Mouse (Mus musculus) midbrain, embryonic 14.5 days (tissue): ENCODE results near the gene Gm49486. TPM values are rescaled to one million over a fixed set of nuclear protein-coding genes. Genes with fewer than 3 reads are reported as not detected.

Source experiments
- ATAC-seq: fragments of 200-750 bp; cut with Nextera tagmentation; 2 replicates; pipeline ENCODE4 v1.8.0; 2017; ENCODE audit warnings: moderate number of reproducible peaks, moderate library complexity; ENCODE audit not compliant: low FRiP score, low TSS enrichment
- DNase-seq: peaks from one replicate; pipeline ENCODE4 v3.0.0-alpha.2; 2015
- H3K27ac ChIP-seq: fragments of 300-500 bp; sonication (generic); replicated peaks from 2 replicates; pipeline ENCODE4 v1.5.1; 2014; ENCODE audit warnings: mild to moderate bottlenecking, low read depth, low read length, moderate library complexity
- H3K27me3 ChIP-seq: fragments of 300-500 bp; sonication (generic); 2 replicates; pipeline ENCODE4 v1.6.1; 2014; ENCODE audit warnings: low read length, control low read depth, mixed read lengths; ENCODE audit not compliant: control insufficient read depth, insufficient read depth
- H3K36me3 ChIP-seq: fragments of 300-500 bp; sonication (generic); 2 replicates; pipeline ENCODE4 v1.6.1; 2014; ENCODE audit warnings: low read length, control low read depth; ENCODE audit not compliant: control insufficient read depth, insufficient read depth
- H3K4me1 ChIP-seq: fragments of 300-500 bp; sonication (generic); 2 replicates; pipeline ENCODE4 v1.6.1; 2014; ENCODE audit warnings: mild to moderate bottlenecking, antibody characterized with exemption, low read length, control low read depth; ENCODE audit not compliant: control insufficient read depth, insufficient read depth
- H3K4me2 ChIP-seq: fragments of 300-500 bp; sonication (generic); 2 replicates; pipeline ENCODE4 v1.6.1; 2014; ENCODE audit warnings: mild to moderate bottlenecking, low read length, moderate library complexity
- H3K4me3 ChIP-seq: fragments of 300-500 bp; sonication (generic); replicated peaks from 2 replicates; pipeline ENCODE4 v1.5.1; 2014; ENCODE audit warnings: low read depth, low read length
- H3K9ac ChIP-seq: fragments of 300-500 bp; sonication (generic); replicated peaks from 2 replicates; pipeline ENCODE4 v1.6.1; 2014; ENCODE audit warnings: mild to moderate bottlenecking, low read length, moderate library complexity
- H3K9me3 ChIP-seq: fragments of 300-500 bp; sonication (generic); 2 replicates; pipeline ENCODE4 v1.6.1; 2016; ENCODE audit warnings: low read length, control low read depth, mixed read lengths; ENCODE audit not compliant: control insufficient read depth
- WGBS: fragments of 180-500 bp; shearing (Covaris S2); extraction: QIAGEN DNeasy Blood & Tissue Kit; methylation state at CpG from one replicate; pipeline ENCODE4 v1.1.7; 2014; 5-methylcytosine and 5-hydroxymethylcytosine counted together
- polyA plus RNA-seq: library from polyadenylated mRNA; unstranded; fragments of >200 nt; fragmentation: Nextera tagmentation; extraction: Ambion mirVana; gene quantifications from 2 replicates; pipeline ENCODE4 v1.2.1, GENCODE M21; 2014

Gm49486 gene
- 1.6 TPM in 2 replicates for polyA plus RNA-seq

DNA sequence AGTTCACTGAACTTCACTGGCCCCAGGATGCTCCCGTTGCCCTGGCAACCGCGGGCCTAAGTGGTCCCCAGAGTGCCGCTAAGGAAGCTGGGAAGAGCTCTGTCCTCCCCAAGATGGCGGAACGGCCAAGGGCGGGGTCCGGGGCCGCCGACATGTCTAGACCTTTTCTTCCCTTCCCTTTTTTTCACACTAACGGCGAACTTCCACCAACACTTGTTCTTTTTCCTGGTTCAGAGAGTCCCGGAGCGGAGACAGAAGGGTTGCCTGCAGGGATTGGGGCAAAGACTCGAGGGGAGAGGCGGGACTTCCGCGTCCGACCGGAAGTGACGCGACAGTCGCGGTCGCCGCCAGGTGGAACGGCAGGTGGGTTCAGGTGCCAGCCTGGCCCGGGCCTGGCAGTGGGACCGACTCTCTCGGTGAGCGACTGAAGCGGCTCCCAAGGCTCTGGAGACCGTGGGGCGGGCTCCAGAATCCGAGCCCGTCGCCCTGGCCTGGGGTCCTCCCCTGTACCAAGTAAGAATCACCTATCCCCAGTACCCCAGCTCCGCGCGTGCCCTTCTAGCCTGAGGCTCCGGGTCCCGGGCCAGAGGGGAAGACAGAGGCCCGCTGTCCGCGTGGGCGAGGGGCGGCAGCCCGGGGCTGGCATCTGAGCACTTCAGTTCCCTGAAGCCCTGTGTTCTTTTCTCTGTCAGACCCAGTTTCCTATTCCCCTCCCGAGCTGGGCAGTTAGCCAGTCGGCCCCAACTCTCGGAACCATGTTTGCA is at the start of gene Gm49486, which contains the start of gene Pick1:
TSS of gene Gm49486 (plus strand) at position 334 of the 764 bp plus-strand sequence.
TSS of gene Pick1 (plus strand) at position 116 of the 764 bp plus-strand sequence.
- no peaks in the 10 kb centered on the region for H3K27me3 ChIP-seq
- peak within 1 kb of the TSS; percentile 93 for H3K9ac ChIP-seq
- no peaks in the 10 kb centered on the region for H3K9me3 ChIP-seq
- DNase-seq, result peak; percentile 95
- peaks cover 23% of the 10 kb centered on the region for H3K36me3 ChIP-seq
- peak within 1 kb of the TSS; percentile 98 for H3K27ac ChIP-seq
- WGBS, result 1% methylated on average over 51 of the region's 51 CpGs
- H3K4me1 ChIP-seq, result peaks cover 18% of the 10 kb centered on the region
- H3K4me3 ChIP-seq, result peak within 1 kb of the TSS; percentile 85
- peak within 1 kb of the TSS; percentile 97 for H3K4me2 ChIP-seq
- ATAC-seq, result peak; percentile 91

DNA sequence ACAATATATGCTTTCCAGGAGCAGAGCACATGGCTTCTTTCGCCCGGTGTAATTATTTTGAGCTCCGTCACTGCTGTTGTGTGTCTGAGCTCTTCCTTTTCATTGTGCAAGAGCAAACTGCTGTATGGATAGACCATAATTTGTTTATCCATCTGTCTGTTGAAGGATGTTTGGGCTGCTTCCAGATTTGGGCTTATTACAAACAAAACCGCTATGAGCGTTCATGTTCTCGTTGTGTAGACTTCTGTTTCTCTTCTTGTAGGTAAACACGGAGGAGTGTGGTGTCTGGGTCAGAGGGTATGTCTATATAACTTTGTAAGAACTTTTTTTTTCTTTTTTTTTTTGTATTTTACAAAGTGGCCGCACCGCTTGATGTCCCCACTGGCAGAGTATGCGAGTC is 44.0 kb upstream of the Gm49486 start:
- no peaks in the 10 kb centered on the region for H3K4me1 ChIP-seq
- H3K9ac ChIP-seq, result no peak overlapping the region
- H3K4me2 ChIP-seq, result no peak overlapping the region
- no peaks in the 10 kb centered on the region for H3K27me3 ChIP-seq
- no peak overlapping the region for H3K4me3 ChIP-seq
- DNase-seq, result no peak
- H3K27ac ChIP-seq, result no peak overlapping the region
- ATAC-seq, result no peak
- 89% methylated on average over 10 of the region's 10 CpGs for WGBS
- H3K9me3 ChIP-seq, result no peaks in the 10 kb centered on the region
- H3K36me3 ChIP-seq, result no peaks in the 10 kb centered on the region

DNA sequence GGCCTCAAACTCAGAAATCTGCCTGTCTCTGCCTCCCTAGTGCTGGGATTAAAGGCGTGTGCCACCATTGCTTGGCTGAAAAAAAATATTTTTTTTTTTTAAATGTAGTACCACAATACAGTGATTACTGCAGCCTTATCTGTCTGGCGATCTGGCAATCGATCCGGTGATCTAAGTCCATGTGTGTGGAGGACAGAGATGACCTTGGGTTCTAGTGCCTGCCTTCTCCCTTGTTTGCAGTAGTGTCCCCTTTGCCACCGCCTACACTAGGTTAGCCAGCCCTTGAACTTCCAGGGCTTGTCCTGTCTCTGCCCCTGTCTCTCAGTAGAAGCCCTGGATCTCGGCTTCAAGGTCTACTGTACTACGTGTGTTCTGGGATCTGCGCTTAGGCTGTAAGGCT is 41.4 kb upstream of the Gm49486 start:
- H3K4me1 ChIP-seq, result peaks cover 5% of the 10 kb centered on the region
- H3K4me3 ChIP-seq, result no peak overlapping the region
- no peak for DNase-seq
- ATAC-seq, result no peak
- no peaks in the 10 kb centered on the region for H3K27me3 ChIP-seq
- no peak overlapping the region for H3K4me2 ChIP-seq
- H3K9ac ChIP-seq, result no peak overlapping the region
- WGBS, result 95% methylated on average over 8 of the region's 8 CpGs
- no peak overlapping the region for H3K27ac ChIP-seq
- H3K9me3 ChIP-seq, result no peaks in the 10 kb centered on the region
- H3K36me3 ChIP-seq, result no peaks in the 10 kb centered on the region

DNA sequence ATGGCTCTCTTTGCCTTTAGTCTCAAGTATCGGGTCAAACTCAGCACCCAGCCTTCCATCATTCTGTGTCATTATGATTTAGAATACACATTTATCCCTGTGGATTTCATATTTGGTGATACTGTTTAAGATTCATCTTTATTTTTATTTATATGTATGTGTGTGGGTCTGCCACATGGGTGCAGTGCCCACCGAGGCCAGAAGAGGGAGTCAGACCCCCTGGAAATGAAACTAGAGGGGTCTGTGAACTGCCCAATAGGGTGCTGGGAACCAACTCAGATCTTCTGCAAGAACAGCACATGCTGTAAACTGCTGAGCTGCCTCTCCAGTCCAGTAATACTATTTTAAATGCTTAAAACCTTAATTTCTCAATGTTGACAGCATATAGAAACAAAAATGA is 37.8 kb upstream of the Gm49486 start:
- no peak for DNase-seq
- no peaks in the 10 kb centered on the region for H3K27me3 ChIP-seq
- no peak overlapping the region for H3K9ac ChIP-seq
- H3K36me3 ChIP-seq, result no peaks in the 10 kb centered on the region
- ATAC-seq, result no peak
- no peak overlapping the region for H3K4me2 ChIP-seq
- H3K27ac ChIP-seq, result no peak overlapping the region
- H3K9me3 ChIP-seq, result no peaks in the 10 kb centered on the region
- H3K4me3 ChIP-seq, result no peak overlapping the region
- 95% methylated on average over 2 of the region's 2 CpGs for WGBS
- peaks cover 21% of the 10 kb centered on the region for H3K4me1 ChIP-seq

DNA sequence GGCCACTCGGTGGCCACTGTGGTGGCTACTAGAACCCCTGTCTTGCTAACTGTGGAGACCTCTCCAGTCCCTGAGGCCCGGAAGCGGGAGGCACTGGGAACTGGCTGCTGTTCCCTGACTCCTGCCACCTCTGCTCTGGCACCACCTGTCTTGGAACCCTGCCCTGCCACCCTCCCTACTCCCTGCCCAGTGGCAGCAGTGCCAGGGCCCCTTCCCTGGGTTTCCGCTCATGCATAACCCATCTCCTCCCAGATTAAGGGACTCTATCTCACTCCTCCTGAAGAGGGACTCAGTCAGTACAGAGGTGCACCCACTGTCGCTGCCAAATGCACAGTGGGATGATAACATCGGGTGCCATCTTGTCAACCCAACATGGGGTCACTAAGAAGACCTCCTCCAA is 36.7 kb upstream of the Gm49486 start:
- 63% methylated on average over 6 of the region's 6 CpGs for WGBS
- Histone ChIP-seq H3K9me3 (no peaks in the 10 kb centered on the region), H3K4me3 (no peak overlapping the region), H3K4me2 (no peak overlapping the region), H3K9ac (no peak overlapping the region), H3K27me3 (no peaks in the 10 kb centered on the region), H3K36me3 (no peaks in the 10 kb centered on the region), H3K27ac (peak overlapping the region; percentile 90), H3K4me1 (peaks cover 21% of the 10 kb centered on the region)
- ATAC-seq (0 out of 2 replicates have a peak, but pooled peaks have one; percentile 7), DNase-seq (no peak)

DNA sequence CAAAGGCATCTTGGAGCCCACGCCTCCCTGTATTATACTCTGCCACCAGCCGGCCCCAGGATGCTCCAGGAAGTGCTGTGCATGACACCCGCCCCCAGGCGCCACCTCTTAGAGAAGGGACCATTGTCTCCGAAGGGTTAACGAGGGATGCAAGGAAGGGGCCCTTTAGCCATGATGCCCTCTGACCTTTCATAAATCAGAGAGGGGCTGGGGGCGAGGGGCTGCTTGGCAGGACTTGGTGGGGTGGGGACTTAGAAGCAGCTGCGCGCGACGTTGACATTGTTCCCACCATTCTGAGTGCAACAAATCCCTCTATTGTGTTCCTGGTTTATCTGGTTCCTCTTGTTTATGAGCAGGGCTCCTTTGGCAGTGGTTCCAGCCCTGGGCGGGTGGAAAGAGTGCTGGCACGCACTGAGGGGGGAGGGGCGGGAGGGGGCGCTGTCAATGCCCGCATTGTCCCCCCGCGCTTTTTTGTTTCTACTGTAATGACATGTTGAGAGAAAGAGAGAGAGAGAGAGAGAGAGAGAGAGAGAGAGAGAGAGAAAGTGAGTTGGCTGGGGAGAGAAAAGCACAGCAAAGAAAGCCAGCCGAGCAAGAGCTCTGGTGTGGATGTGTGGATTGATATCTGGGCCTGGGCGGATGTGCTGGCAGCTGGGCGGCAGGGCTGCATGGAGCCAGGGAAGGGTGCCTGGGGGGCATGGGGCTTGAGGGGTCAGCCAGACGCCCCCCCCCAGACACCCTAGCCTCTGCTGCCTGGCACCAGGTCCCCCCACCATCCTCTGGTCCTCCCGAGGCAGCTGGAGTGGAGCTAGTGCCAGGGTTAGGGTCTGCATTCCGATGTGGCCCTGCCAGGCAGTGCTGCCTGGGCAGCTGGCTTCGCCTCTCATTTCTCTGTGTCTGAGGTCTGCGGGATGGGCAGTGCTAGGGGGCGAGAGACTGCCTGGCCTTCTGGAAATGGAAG is 36.0 kb upstream of the Gm49486 start:
- Histone ChIP-seq H3K27me3 (no peaks in the 10 kb centered on the region), H3K4me1 (peaks cover 21% of the 10 kb centered on the region), H3K27ac (peak overlapping the region; percentile 90), H3K36me3 (no peaks in the 10 kb centered on the region), H3K9me3 (no peaks in the 10 kb centered on the region), H3K9ac (peak overlapping the region; percentile 36), H3K4me2 (peak overlapping the region; percentile 28), H3K4me3 (no peak overlapping the region)
- ATAC-seq (peak; percentile 79), DNase-seq (peak; percentile 83)
- WGBS, result 6% methylated on average over 27 of the region's 27 CpGs

DNA sequence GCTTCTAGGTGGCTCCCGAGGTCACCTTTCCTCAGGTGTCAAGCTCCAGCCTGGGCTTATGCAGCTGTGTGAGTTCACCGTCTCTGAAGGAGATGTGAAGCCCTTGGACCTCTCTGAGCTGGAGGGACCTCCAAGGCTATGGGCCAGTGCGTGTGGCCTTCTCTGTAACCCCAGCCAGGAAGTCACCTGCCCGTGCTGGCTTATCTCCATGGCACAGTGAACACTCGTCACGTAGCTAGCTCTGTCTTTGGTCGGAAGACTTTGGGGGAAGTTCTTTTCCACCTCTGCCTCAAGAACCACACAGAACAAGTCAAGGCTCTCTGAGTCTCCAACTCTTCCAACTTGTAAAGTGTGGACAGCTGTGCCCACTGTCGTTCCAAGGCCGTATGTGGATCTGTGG is 35.1 kb upstream of the Gm49486 start:
- Histone ChIP-seq H3K4me2 (no peak overlapping the region; the same call in 1 of the 2 replicates), H3K27me3 (no peaks in the 10 kb centered on the region), H3K27ac (peak overlapping the region; percentile 90), H3K9me3 (no peaks in the 10 kb centered on the region), H3K36me3 (no peaks in the 10 kb centered on the region), H3K4me3 (no peak overlapping the region), H3K4me1 (peaks cover 21% of the 10 kb centered on the region), H3K9ac (no peak overlapping the region)
- 86% methylated on average over 9 of the region's 9 CpGs for WGBS
- ATAC-seq (no peak), DNase-seq (no peak)

DNA sequence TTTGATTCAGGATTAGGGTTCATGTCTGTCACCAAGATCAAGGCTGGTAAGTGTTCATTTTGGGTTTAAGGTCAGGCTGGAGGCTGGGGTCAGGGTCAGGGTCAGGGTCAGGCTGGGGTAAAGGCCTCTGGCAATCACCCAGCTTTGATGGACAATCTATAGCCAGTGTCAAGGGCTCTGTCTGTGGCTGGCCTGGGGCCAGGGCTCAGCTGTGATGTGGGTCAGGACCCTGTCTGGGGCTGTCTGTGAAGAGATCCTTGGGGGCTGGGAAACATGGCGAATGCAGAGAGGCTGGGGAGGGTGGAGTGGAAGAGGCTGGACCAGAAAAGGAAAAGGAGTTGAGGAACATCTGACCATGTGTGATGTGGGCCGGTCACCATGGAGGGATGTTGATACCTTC is 34.2 kb upstream of the Gm49486 start:
- no peak overlapping the region for H3K4me3 ChIP-seq
- no peak overlapping the region for H3K4me2 ChIP-seq
- no peaks in the 10 kb centered on the region for H3K9me3 ChIP-seq
- no peak overlapping the region for H3K27ac ChIP-seq
- H3K9ac ChIP-seq, result no peak overlapping the region
- H3K36me3 ChIP-seq, result no peaks in the 10 kb centered on the region
- H3K4me1 ChIP-seq, result peaks cover 21% of the 10 kb centered on the region
- no peaks in the 10 kb centered on the region for H3K27me3 ChIP-seq
- ATAC-seq (no peak), DNase-seq (no peak)
- 77% methylated on average over 2 of the region's 2 CpGs for WGBS
